Mouse (Mus musculus): ENCODE data around the gene Rimbp3.
"Not testable (repeated sequence)": the region's sequence is repeated elsewhere in the genome, so short reads cannot be mapped to it uniquely, and the experiment has no call there.

The Rimbp3 gene

DNA sequence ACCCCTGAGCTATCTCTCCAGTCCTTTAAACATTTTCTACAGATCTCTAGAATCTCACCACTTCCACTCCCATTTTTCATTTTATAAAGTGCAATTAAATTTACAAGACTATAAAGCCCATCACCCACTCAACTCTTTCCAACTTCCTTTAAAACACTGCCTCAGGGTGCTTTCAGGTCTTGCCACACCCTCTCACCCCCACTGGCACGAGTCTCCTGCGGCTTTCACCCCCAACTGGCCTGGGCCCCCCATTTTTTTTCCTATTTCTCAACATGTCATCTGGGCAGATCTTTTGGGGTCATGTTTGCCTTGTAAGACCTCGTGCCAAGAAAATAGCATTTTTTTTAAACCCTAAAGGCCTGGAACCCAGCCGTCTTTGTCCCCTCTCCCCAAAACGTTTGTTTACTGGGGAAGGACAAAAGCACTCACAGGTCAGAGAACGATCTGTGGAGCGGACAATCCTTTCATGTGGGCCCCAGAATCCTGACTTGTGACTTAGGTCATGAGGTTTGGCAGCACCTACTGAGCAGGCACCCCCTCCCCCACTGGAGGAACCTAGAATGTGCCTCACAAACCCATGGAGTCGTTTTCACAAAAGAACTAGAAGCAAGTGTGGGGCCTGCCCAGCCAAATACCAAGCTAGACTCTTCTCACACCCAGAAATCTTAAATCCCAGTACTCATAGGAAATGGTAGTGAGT lies 8.7 kb downstream of the Rimbp3 start:
- in situ Hi-C loops (cut with MboI) = no loop called here

DNA sequence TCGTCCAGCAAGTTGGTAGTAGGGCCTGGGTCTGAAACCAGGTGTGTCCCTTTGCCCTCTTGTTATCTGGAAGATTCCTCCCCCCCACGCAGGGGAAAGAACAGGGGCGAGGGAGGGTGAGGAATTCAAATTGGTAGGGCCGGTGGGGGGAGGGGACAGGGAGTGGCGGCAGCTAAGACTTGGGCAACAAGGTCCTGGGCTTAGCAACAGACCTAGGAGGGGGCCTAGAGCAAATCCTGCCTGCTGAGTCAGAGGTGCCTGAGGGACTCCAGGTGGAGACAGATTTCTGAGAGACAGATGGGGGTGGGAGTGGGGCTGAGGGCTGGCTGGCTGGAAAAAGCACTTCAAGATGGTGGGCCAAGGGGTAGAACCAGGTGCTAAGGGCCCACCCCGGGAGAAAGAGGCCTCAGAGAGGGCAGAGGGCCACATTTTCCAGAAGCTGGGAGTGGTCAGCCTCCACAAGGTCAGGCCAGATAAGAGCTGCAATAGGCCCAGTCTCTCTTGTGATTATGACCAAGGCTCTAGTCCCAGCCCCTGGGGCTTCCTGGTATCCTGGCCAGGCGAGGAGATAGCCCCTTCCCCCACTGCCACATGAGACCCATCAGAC lies 11.8 kb downstream of the Rimbp3 start:
- in situ Hi-C loops (cut with MboI) = no loop called here

DNA sequence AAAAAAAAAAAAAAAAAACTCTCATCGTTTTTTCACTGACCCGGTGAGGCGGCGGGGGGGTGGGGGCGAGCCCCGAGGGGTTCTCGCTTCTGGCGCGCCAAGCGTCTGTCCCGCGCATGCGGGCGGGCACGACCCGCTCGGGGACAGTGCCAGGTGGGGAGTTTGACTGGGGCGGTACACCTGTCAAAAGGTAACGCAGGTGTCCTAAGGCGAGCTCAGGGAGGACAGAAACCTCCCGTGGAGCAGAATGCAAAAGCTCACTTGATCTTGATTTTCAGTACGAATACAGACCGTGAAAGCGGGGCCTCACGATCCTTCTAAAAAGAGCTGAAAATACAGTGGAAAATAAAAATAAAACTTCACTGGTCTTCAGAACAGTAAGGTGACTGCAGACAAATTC lies 13.8 kb downstream of the Rimbp3 start:
- in situ Hi-C loops (cut with MboI) = no loop called here

DNA sequence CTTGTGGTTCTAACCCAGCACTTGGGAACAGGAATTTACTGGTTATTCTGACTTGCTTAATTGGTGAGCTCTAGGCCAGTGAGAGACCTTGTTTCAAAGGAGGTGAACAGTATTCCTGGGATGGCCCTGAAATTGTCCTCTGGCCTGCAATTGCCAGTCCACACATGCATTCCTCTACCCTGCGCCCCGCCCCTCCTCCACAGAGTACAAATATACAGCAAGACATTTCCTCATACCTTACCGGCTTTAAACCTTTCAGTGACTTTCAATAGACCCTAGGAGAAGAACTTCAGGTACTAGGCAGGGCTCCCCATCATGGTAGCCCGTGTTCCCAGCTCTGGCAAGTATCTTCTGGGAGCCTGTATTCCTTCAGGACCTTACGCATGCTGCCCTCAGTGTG lies 17.2 kb downstream of the Rimbp3 start:
- in situ Hi-C loops (cut with MboI) = no loop called here

GRCm38 (mm10) chr16:17226496-17226895 lies 18.1 kb downstream of the Rimbp3 start:
- in situ Hi-C loops (cut with MboI) = no loop called here

GRCm38 (mm10) chr16:17231523-17231922 lies 23.1 kb downstream of the Rimbp3 start:
- in situ Hi-C loops (cut with MboI) = not testable (repeated sequence)

GRCm38 (mm10) chr16:17232794-17233701 lies 24.6 kb downstream of the Rimbp3 start, which contains the start of gene Hic2:
Hic2 (plus strand) TSS chr16:17233572.
- in situ Hi-C loops (cut with MboI) = no loop called here

- in situ Hi-C loops (cut with MboI) = no loop called here
Observed at GRCm38 (mm10) chr16:17233702-17234498, 25.5 kb downstream of the Rimbp3 start.

- in situ Hi-C loops (cut with MboI) = no loop called here
Observed at GRCm38 (mm10) chr16:17234499-17234895, 26.1 kb downstream of the Rimbp3 start.

DNA sequence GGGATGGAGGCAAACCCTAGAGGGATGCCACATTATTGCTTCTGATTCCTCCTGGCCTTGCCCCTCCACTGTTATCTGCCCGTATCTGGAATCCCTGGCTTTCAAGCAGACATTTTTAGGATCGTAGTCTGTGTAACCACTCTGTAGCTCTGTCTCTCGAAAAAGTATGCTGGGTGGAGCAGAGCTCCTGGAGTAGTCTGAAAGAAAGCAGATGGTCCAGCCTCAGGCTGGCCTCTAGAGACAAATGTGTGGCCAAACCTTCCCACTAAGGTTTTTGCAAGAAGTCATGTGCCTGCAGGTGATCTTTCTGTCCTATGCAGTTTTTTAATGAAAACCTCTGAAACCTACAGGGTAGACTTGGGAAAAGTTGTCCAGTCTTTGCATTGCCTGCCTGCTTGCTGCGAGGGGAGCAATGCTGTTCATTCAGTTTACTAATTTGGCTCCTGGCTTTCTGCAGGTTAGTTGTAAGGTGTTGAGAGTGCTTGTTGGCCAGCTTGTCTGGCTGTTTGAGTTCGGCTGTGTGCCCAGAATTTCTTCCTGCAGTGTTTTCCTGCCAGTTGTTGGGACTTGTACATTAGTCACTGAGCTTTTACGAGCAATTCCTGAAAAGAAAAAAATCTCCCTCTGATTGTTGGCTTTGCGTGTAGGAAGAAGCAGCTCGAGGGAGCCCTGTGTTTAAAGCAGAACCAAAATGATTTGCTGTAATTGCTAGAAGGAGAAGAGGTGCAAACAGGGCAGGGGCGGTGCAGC lies 26.7 kb downstream of the Rimbp3 start:
- in situ Hi-C loops (cut with MboI) = no loop called here

- in situ Hi-C loops (cut with MboI) = no loop called here
Observed at GRCm38 (mm10) chr16:17237634-17238033, 29.2 kb downstream of the Rimbp3 start.

DNA sequence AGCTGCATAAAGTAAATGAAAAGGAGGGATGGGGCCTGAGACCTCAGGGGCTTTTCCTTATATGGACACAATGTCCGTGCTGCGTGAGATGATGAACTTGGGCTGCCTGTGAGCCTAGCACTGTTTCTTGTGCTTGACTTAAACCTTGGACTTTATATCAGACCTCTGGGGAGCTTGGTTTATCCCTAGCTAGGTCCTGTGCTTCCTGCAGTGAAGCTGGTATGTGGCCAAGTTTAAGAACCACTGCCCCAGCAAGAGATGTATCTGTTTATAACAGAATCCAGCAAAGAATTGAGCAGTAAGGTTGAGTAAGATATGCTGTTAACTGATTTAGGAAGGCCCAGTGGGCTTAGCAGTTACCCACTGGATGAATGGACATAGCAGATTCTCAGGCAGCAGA lies 31.0 kb downstream of the Rimbp3 start:
- in situ Hi-C loops (cut with MboI) = no loop called here

DNA sequence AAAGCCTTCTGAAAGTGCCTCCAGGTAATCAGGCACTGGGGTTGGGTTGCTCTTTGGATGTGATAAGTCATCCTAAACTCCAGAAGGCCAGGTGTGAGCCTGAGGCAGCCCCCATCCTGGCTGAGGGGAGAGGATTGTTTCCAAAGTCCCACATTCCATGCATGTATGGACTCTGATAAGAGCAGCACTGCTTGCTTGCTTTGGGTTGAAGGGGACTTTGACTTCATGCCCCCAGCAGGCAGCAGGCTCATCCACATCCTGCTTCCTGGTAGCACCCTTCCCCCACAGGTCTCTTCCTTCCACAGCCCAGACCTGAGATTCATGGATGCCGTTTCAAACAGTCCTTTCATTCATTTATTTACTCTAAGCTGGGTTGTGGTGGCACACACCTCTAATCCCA lies 35.3 kb downstream of the Rimbp3 start:
- in situ Hi-C loops (cut with MboI) = no loop called here

GRCm38 (mm10) chr16:17244996-17245395 lies 36.6 kb downstream of the Rimbp3 start:
- in situ Hi-C loops (cut with MboI) = no loop called here

GRCm38 (mm10) chr16:17247727-17248126 lies 39.3 kb downstream of the Rimbp3 start:
- in situ Hi-C loops (cut with MboI) = no loop called here

DNA sequence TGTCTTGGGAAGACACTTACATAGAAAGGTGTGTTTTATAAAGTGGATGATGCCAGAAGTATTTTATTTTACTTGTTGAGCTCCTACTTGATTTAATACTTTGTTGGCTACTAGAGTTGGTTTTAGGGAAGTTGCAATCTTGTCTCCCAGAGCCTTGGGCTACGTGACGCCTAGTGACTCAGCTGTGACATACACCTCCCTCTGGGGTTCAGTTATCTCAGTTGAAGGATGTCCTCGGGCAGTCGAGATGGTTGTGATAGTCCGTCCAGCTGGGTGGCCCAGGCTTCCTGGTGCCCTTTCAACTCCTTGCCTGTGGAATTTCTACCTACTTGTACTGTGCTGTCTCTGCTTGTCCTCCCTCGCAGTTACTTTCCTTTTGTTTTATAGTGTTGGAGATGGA lies 40.7 kb downstream of the Rimbp3 start:
- in situ Hi-C loops (cut with MboI) = no loop called here

DNA sequence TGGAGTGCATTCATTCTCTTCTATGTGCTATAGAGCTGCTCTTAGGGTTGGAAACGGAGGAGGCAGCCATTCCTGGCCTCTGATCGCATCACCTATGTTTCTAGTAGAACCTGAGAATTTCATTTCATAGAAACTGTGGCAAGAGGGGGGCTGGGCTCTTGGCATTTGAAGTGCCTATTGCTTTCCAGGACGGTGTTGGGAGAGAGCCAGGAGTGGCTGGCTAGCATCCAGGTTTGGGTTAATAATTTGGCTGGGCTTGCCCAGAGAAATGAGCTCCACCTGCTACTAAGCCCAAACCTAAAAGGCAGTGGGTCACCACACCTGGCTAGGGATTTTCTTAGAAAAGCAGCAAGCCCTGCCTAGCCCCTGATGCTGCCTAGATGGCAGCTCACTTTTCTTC lies 43.1 kb downstream of the Rimbp3 start:
- in situ Hi-C loops (cut with MboI) = no loop called here

DNA sequence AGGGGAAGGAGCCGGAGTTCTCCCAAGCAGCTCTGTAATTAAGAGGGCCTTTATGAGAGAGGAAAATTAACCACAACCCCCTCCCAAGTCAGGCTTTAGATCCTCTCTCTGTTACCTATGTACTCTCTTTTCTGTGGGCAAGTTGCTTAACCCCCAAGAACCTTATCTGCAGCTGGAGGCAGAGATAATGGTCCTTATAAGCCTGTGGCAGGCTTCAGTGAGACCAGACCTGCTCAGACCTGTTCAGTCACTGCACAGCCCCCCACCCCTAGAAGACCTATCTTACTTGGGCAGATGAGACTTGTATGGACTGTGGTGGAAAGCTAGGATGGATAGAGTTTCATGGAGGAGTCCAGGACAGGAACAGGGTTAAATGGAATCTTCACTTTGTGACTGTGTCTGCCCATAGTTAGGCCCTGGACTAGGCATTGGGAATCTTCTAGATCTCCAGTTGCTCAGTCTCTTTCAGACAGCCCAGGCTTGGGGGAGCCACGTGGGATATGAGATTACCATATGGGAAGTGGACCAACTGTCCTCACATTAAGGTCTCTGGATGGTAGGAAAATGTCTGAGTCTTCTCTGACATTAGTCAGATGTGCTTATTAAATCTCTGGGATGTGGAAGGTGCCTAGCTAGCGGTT lies 43.8 kb downstream of the Rimbp3 start:
- in situ Hi-C loops (cut with MboI) = no loop called here

GRCm38 (mm10) chr16:17252841-17253240 lies 44.4 kb downstream of the Rimbp3 start:
- in situ Hi-C loops (cut with MboI) = no loop called here

- in situ Hi-C loops (cut with MboI) = no loop called here
Observed at GRCm38 (mm10) chr16:17254005-17254597, 45.7 kb downstream of the Rimbp3 start.
